Mouse (Mus musculus): ENCODE results near the gene Ptpn13.

Gene Ptpn13

GRCm38 (mm10) chr5:103423305-103423926 lies 1.6 kb upstream of the Ptpn13 start:
- DNase-seq = no peak

GRCm38 (mm10) chr5:103423927-103424315 lies 1.1 kb upstream of the Ptpn13 start:
- DNase-seq = no peak

- DNase-seq = no peak
Observed at GRCm38 (mm10) chr5:103425363-103426031, 505 bp downstream of the Ptpn13 start.

DNA sequence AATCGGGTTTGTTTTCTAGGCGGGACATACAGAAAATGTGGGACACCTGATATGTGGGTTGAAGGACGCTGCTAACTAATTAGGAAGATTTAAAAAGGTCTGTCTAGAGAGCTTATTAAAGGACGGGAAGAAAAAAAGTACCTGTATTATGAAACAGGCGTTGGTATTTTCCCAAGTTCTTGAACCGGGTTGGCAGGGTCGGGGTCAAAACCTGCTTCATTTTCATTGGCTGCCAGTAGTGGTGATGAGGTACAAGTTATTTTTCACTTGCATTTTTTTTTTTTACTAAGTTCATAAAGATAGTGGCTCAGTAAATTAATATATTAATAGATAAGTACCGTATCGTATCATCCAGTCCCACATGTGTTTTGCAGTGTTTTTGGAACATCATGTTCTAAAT lies 1.3 kb downstream of the Ptpn13 start:
- DNase-seq = no peak

DNA sequence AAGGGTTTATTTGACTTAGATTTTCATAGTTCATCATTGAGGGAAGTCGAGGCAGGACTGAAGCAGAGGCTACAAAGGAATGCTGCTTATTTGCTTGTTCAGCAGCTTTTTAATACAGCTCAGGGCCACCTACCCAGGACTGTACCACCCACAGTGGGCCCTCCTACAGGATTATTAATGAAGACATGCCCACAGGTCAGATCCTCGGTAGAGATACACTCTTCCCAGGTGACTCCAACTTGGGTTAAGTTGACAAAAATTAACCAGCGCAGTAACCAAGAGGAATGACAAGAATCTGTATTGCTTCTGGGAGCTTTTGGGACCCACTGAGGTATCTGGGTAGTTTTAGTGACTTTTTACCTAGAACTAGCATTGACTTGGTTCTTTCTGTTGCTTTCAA lies 6.0 kb downstream of the Ptpn13 start:
- no peak for DNase-seq

- no peak for DNase-seq
Observed at GRCm38 (mm10) chr5:103431479-103431878, 6.5 kb downstream of the Ptpn13 start.

DNA sequence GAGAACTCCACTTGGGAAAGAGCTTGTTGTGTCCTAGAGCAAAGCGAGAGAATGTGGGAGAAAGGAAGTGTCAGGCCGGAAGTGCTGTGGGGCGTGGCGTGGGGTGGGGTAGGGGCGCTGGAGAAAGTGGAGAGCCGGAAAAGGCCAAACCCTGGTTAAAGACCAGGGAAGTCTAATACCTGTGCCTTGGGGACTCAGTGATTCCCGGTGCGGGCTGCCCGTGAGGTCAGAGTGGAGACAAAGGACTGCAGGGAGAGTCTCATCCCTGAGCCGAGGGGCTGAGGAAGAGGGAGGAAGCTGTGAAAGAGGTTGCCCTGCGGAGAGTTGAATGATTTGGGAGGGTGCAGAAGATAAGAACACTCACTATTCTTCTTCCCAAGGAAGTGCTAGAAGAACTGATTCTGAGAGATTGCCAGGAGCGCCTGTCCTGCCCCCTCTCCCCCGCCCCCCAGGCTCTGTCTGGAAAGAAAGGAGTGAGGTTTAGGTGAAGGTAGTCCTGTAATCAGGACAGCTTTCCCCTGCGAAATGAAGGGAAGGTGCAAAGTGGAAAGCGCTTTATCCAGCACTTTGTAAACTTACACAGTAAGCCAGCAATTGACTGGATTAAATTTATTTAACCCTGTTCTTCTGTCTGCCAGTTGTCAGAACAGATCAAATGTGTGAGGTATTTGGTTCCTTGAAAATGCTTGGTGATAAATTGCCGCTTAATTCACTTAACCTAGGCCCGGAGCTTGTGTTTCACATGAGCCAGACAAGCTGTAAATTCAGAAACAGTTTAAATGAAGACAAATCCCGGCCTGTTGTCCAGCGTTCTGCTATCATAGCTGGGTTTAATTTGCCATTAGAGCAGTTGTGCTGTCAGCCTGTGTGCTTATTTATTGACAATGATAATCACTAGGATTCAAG lies 11.3 kb downstream of the Ptpn13 start:
- DNase-seq = peak; percentile 23

DNA sequence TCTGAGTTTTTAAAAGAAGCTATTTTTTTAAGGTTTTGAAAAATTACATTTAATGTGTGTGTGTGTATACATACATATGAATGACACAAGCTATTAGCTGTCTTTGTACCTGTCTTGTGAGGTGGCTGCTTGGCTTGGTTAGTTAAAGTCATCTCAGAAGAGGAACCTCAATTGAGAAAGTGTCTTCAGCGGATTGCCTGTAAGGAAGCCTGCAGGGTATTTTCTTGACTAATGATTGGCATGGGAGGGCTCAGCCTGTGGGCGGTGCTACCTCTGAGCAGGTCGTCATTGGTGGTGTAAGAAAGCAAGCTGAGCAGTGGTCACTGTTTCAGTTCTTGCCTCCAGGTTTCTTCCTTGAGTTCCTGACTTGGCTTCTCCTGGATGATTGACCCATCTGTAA lies 12.7 kb downstream of the Ptpn13 start:
- no peak for DNase-seq

DNA sequence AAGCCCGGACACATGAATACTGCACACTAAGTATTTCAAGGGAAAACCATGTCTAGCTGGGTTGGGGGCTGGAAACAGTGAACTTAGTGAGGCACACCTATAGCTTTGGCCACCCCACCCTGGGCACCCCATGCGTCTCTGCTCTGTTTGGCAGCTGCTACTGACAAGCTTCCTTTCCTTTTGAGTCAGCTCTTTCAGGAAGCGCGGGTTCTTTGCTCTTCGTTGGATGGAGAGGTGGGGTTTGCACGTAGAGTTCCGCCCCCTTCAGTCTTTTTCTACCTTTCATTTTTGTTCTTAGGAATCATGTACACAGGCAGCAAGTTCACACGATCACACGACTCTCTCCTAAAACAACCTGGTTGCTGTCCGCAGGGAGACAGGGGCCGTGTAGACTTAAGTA lies 14.2 kb downstream of the Ptpn13 start:
- DNase-seq = no peak

GRCm38 (mm10) chr5:103440418-103441276 lies 15.7 kb downstream of the Ptpn13 start:
- no peak for DNase-seq

DNA sequence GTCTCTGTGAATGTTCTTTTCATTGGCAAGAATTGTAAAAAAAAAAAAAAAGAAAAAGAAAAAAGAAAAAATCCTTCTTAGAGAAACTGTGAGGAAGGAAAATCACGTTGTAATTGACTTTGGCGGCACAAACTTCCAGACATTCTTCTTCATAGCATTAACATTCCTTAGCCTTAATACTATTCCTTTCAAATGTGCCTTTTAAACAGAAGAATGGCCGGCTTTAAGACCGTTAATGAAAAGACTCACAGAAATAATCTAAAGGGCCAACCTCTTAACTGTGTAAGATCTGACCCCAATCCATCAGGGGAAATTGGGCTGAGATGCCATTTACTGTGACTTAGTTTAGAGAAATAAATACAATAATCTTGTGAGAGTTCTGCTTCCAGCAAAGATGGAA lies 16.7 kb downstream of the Ptpn13 start:
- DNase-seq = no peak

DNA sequence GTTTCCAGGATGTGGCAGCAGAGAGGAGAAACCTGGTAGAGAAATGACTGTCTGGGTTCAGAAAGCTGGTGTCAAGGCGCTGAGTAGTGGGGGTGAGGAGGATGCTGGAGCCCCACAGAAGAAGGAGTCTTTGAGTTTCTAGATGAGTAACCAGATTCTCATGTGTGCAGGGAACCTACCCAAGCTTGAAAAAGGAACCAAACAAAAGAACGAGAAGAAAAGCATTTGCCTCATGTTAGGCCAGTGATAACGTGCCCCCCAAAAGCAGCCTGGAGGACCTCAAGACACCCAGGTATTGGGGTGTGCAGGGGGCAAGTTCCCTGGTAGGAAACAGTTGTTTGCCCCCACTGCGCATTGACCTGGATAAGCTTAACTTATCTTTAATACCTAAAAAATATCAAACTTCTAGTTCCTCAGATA lies 17.3 kb downstream of the Ptpn13 start:
- no peak for DNase-seq

- no peak for DNase-seq
Observed at GRCm38 (mm10) chr5:103442921-103443320, 17.9 kb downstream of the Ptpn13 start.

GRCm38 (mm10) chr5:103445383-103445782 lies 20.4 kb downstream of the Ptpn13 start:
- no peak for DNase-seq

GRCm38 (mm10) chr5:103447806-103448416 lies 22.9 kb downstream of the Ptpn13 start:
- no peak for DNase-seq

DNA sequence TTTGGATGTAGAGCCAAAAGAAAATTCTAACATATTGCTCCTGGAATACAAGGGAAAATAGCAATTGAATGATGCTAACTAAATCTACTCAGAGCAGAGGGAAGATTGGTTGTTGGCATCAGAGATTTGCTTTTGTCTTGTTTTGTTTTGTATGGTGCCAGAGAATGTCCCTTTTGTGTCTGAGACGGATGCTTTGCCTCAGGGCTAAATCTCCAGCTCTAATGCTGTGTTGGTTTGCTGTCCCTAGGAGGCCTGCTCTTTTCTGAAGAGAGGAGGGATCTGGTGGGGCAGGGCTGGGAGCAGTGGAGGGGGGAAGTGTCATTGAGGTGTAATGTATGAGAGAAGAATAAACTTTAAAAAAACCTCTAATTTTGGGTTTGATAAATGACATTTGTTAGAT lies 23.5 kb downstream of the Ptpn13 start:
- no peak for DNase-seq

DNA sequence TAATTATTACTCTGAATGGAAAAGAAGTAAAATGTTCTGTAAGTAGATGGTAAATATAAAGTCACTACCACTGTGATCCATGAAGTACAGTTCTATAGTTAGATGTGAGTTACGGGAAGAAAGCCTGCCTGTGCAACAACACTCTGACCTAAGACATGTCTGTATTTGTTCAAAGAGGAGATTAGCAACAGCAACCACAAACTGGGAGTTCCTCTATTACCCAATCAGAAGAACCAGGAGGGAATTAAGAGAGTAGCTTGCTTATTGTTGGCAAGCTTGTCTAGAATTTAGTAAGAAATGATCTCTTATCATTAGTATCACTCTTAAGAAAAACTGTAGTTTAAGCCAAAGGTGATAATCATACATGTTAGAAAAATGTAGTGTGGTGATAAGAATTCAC lies 25.7 kb downstream of the Ptpn13 start:
- no peak for DNase-seq

- no peak for DNase-seq
Observed at GRCm38 (mm10) chr5:103453361-103454140, 28.6 kb downstream of the Ptpn13 start.

- DNase-seq = no peak
Observed at GRCm38 (mm10) chr5:103456794-103457193, 31.8 kb downstream of the Ptpn13 start.

GRCm38 (mm10) chr5:103458411-103458810 lies 33.4 kb downstream of the Ptpn13 start:
- no peak for DNase-seq

- DNase-seq = no peak
Observed at GRCm38 (mm10) chr5:103458959-103459675, 34.1 kb downstream of the Ptpn13 start.
